Mouse (Mus musculus): Measurements from ENCODE around the gene Sf3b3. TPM values are rescaled to one million over a fixed set of nuclear protein-coding genes. Genes with fewer than 3 reads are reported as not detected.
"Not testable (repeated sequence)": the region's sequence is repeated elsewhere in the genome, so short reads cannot be mapped to it uniquely, and the experiment has no call there.

Sf3b3 gene
- polyA plus RNA-seq, 1 experiment from 2014 or later, result 133 TPM

GRCm38 (mm10) chr8:110797086-110797485 lies 49.5 kb downstream of the Sf3b3 start:
- H3K27ac ChIP-seq, result no peak overlapping the region
- no peak overlapping the region for H3K4me2 ChIP-seq (replicated peaks)
- H3K4me3 ChIP-seq (replicated peaks), result no peak overlapping the region
- no peaks in the 10 kb centered on the region for H3K27me3 ChIP-seq
- H3K9me3 ChIP-seq, result no peaks in the 10 kb centered on the region
- no peaks in the 10 kb centered on the region for H3K36me3 ChIP-seq
- WGBS, result 93% methylated on average over 8 of the region's 8 CpGs
- H3K4me1 ChIP-seq (replicated peaks), result no peaks in the 10 kb centered on the region
- H3K9ac ChIP-seq (replicated peaks), result no peak overlapping the region
- ATAC-seq, result no peak

DNA sequence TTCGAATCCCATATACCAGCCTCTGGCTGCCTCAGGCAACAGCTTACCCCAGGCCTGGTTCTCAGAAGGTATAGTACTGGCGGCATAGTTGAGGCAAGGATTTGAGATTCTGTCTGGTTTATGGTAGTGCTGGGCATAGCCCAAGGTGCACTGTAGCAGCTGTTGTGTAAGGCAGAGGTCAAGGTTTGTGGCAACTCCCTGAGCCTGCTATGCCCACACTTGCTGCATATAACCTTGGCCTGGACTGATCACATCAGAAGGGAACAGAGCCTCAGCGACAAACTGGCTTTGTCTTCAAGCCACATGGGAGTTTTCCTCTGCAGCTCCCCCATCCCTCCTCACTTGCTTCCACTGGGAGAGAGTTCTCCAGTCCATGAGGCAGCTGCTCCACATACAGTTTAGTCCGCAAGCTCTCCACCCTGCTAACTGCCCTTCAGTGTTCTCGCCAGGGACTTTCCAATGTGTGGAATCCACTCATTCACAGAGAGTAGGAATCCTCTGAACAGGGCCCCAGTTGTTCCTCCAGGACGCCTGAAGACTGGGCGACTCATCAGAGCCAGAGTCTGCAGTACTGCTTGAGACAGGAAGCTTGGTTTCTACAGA lies 52.1 kb downstream of the Sf3b3 start:
- Histone ChIP-seq H3K4me3 (replicated peaks) (no peak overlapping the region), H3K36me3 (no peaks in the 10 kb centered on the region), H3K9ac (replicated peaks) (no peak overlapping the region), H3K9me3 (no peaks in the 10 kb centered on the region), H3K27me3 (no peaks in the 10 kb centered on the region), H3K27ac (no peak overlapping the region), H3K4me2 (replicated peaks) (no peak overlapping the region), H3K4me1 (replicated peaks) (no peaks in the 10 kb centered on the region)
- no peak for ATAC-seq
- 91% methylated on average over 7 of the region's 7 CpGs for WGBS

- Histone ChIP-seq H3K4me2 (replicated peaks) (no peak overlapping the region), H3K9ac (replicated peaks) (no peak overlapping the region), H3K36me3 (no peaks in the 10 kb centered on the region), H3K4me1 (replicated peaks) (no peaks in the 10 kb centered on the region), H3K4me3 (replicated peaks) (no peak overlapping the region), H3K27me3 (no peaks in the 10 kb centered on the region), H3K9me3 (no peaks in the 10 kb centered on the region), H3K27ac (no peak overlapping the region)
- WGBS, result 98% methylated on average over 9 of the region's 9 CpGs
- ATAC-seq, result no peak
These were observed 52.7 kb downstream of the Sf3b3 start for GRCm38 (mm10) chr8:110793936-110794335.

GRCm38 (mm10) chr8:110793511-110793910 lies 53.1 kb downstream of the Sf3b3 start:
- Histone ChIP-seq H3K27ac (no peak overlapping the region), H3K9me3 (no peaks in the 10 kb centered on the region), H3K9ac (replicated peaks) (no peak overlapping the region), H3K27me3 (no peaks in the 10 kb centered on the region), H3K4me2 (replicated peaks) (no peak overlapping the region), H3K36me3 (no peaks in the 10 kb centered on the region), H3K4me3 (replicated peaks) (no peak overlapping the region), H3K4me1 (replicated peaks) (no peaks in the 10 kb centered on the region)
- ATAC-seq, result no peak
- 77% methylated on average over 9 of the region's 9 CpGs for whole genome bisulfite sequencing

DNA sequence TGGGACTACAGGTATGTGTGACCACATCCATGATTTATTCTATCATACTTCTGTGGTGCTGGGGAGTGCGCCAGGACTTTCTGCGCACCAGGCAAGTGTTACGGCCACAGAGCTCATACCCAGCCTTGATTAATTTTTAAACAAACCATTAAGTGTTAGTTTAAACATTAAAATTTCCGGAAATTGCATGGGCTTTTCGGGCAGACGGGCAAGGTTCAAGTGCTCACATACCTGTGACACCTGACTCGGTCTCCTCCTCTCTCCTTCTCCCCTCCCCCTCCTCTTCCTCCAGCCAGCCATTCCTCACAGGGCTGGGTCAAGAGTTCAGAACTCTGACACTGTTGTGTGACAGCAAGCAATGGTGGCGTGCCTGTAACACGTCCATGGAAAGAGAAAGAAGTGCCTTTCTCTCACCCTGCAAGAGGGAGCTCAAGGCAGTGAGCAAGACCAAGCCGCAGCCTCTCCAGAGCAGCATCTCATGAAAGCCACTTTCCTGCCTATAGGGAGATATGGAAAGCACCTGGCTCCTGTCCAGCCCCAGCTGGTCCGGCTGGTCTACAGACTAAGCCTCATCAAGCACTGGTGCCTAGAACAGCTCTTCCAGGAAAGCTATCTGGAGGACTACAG lies 53.9 kb downstream of the Sf3b3 start:
- Histone ChIP-seq H3K4me1 (replicated peaks) (no peaks in the 10 kb centered on the region), H3K27ac (no peak overlapping the region), H3K9ac (replicated peaks) (no peak overlapping the region), H3K27me3 (no peaks in the 10 kb centered on the region), H3K4me2 (replicated peaks) (no peak overlapping the region), H3K4me3 (replicated peaks) (no peak overlapping the region), H3K36me3 (no peaks in the 10 kb centered on the region), H3K9me3 (no peaks in the 10 kb centered on the region)
- ATAC-seq, result no peak
- 84% methylated on average over 11 of the region's 11 CpGs for WGBS

DNA sequence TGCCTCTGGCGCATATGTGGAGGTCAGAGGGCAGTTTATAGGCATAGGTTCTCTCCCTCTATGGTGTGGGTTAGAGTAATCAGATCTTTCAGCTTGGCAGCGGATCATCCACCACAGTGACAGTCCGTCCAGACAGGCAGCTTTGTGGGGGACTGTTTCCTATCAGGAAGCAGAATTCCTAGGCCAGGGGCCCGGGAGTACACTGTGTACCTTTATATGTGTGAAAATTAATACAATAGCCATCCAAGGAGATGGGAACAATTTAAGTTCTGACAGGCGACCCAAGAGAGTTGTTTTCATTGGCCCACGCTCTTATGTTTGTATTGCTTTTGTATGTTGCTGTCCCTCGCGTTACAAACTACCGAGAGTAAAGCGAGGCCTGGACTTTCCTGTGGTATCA lies 55.4 kb downstream of the Sf3b3 start:
- no peak overlapping the region for H3K27ac ChIP-seq
- no peaks in the 10 kb centered on the region for H3K4me1 ChIP-seq (replicated peaks)
- ATAC-seq, result no peak
- 82% methylated on average over 10 of the region's 10 CpGs for WGBS
- H3K4me3 ChIP-seq (replicated peaks), result no peak overlapping the region
- H3K36me3 ChIP-seq, result no peaks in the 10 kb centered on the region
- no peaks in the 10 kb centered on the region for H3K27me3 ChIP-seq
- H3K4me2 ChIP-seq (replicated peaks), result no peak overlapping the region
- H3K9ac ChIP-seq (replicated peaks), result no peak overlapping the region
- H3K9me3 ChIP-seq, result no peaks in the 10 kb centered on the region

DNA sequence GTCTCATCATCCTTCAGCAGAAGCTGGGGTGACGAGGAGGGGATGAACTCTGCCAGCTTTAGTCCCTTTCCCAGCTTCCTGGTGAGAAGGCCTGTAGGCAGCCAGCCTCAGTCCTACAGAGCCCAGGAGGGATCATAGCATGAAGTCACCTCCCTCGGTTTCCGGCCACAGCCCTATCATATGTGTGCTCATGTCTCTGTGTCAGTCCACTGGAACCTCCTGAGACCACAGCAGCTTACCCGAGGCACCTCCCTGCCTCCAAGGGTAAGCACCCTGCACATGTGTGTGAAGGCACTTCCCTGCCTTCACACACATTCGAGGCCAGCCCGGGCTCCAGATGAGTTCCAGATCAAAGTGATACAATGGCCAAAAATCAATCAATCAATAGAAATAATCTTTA lies 56.3 kb downstream of the Sf3b3 start:
- 76% methylated on average over 6 of the region's 6 CpGs for WGBS
- ATAC-seq, result no peak
- H3K27me3 ChIP-seq, result no peaks in the 10 kb centered on the region
- no peaks in the 10 kb centered on the region for H3K4me1 ChIP-seq (replicated peaks)
- no peak overlapping the region for H3K9ac ChIP-seq (replicated peaks)
- no peaks in the 10 kb centered on the region for H3K36me3 ChIP-seq
- no peaks in the 10 kb centered on the region for H3K9me3 ChIP-seq
- no peak overlapping the region for H3K27ac ChIP-seq
- H3K4me3 ChIP-seq (replicated peaks), result no peak overlapping the region
- no peak overlapping the region for H3K4me2 ChIP-seq (replicated peaks)

GRCm38 (mm10) chr8:110789571-110789970 lies 57.0 kb downstream of the Sf3b3 start:
- Histone ChIP-seq H3K9me3 (no peaks in the 10 kb centered on the region), H3K27me3 (no peaks in the 10 kb centered on the region), H3K36me3 (no peaks in the 10 kb centered on the region), H3K9ac (replicated peaks) (no peak overlapping the region), H3K4me2 (replicated peaks) (no peak overlapping the region), H3K4me3 (replicated peaks) (no peak overlapping the region), H3K27ac (no peak overlapping the region), H3K4me1 (replicated peaks) (no peaks in the 10 kb centered on the region)
- ATAC-seq, result no peak
- WGBS, result 56% methylated on average over 12 of the region's 12 CpGs

DNA sequence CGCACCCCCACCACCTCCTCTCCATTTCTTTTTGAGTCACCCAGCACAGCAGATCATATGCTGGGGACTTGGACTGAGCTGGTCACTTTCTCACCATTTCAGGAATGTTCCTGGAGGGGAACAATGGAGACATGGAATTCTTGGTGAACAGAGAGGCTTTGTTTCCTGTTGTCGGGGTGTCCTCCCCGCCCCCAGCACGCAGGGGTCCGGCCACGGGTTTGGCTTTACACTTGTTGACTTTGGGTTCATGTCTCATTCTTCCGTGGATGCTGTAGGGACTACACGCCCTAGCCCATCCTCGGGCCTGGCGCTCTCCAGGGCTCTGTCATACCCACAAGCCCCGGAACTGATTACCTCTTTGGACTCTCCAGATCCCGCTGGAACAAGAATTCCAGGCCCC lies 57.6 kb downstream of the Sf3b3 start:
- H3K36me3 ChIP-seq, result no peaks in the 10 kb centered on the region
- no peak overlapping the region for H3K4me2 ChIP-seq (replicated peaks)
- 66% methylated on average over 12 of the region's 12 CpGs for WGBS
- H3K27ac ChIP-seq, result no peak overlapping the region
- ATAC-seq, result no peak
- no peak overlapping the region for H3K4me3 ChIP-seq (replicated peaks)
- no peaks in the 10 kb centered on the region for H3K9me3 ChIP-seq
- H3K9ac ChIP-seq (replicated peaks), result no peak overlapping the region
- no peaks in the 10 kb centered on the region for H3K4me1 ChIP-seq (replicated peaks)
- no peaks in the 10 kb centered on the region for H3K27me3 ChIP-seq

DNA sequence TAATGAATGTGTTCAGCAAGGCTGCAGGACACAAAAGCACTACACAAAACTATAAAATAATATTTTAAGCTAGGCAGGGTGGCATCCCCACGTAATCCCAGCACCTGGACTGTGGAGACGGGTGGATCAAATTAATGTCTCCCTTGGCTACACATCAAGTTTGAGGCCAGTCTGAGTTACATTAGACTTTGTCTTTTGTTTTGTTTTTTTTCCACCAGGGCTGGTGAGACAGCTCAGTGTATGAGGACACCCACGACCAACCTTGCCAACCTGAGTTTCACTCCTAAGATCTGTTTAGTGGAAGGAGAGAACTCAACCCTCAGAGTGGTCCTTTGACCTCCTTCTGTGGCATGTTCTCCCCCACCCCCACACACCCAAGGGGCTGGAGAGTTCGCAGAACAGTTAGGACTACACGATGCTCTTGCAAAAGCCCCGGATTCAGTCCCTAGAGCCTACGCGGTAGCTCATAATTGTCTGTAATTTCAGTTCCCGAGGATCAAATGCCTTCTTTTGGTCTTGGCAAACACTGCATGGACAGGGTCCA lies 59.1 kb downstream of the Sf3b3 start:
- H3K9ac ChIP-seq (replicated peaks), result no peak overlapping the region
- no peak overlapping the region for H3K27ac ChIP-seq
- H3K36me3 ChIP-seq, result no peaks in the 10 kb centered on the region
- 89% methylated on average over 9 of the region's 9 CpGs for WGBS
- no peak for ATAC-seq
- no peak overlapping the region for H3K4me2 ChIP-seq (replicated peaks)
- H3K9me3 ChIP-seq, result no peaks in the 10 kb centered on the region
- H3K27me3 ChIP-seq, result no peaks in the 10 kb centered on the region
- H3K4me3 ChIP-seq (replicated peaks), result no peak overlapping the region
- no peaks in the 10 kb centered on the region for H3K4me1 ChIP-seq (replicated peaks)

DNA sequence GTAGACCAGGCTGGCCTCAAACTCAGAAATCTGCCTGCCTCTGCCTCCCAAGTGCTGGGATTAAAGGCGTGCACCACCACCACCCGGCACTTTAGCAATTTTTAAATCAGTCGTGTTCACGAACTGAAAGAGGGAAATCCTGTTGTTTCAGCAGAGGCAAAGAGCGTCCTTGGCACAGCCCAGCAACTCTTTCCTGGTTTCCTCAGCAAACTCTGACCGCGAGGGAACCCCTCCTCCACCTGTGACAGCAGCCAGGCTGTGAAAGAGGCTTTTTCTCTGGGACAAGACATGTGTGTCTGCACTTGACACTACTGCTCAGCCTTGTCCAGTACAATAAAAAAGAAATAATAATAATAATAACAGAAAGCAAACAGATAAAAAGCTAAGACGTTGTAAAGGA lies 59.7 kb downstream of the Sf3b3 start:
- 90% methylated on average over 8 of the region's 8 CpGs for WGBS
- Histone ChIP-seq H3K27ac (no peak overlapping the region), H3K4me1 (replicated peaks) (no peaks in the 10 kb centered on the region), H3K27me3 (no peaks in the 10 kb centered on the region), H3K4me2 (replicated peaks) (no peak overlapping the region), H3K4me3 (replicated peaks) (no peak overlapping the region), H3K36me3 (no peaks in the 10 kb centered on the region), H3K9ac (replicated peaks) (no peak overlapping the region), H3K9me3 (no peaks in the 10 kb centered on the region)
- no peak for ATAC-seq

- H3K27ac ChIP-seq; H3K36me3 ChIP-seq; H3K4me2 ChIP-seq (replicated peaks); H3K4me3 ChIP-seq (replicated peaks); ATAC-seq; H3K27me3 ChIP-seq; H3K9me3 ChIP-seq; H3K9ac ChIP-seq (replicated peaks); H3K4me1 ChIP-seq (replicated peaks): not testable (repeated sequence)
- WGBS, result 83% methylated on average over 7 of the region's 7 CpGs
These were observed 60.1 kb downstream of the Sf3b3 start for GRCm38 (mm10) chr8:110786501-110786900.

DNA sequence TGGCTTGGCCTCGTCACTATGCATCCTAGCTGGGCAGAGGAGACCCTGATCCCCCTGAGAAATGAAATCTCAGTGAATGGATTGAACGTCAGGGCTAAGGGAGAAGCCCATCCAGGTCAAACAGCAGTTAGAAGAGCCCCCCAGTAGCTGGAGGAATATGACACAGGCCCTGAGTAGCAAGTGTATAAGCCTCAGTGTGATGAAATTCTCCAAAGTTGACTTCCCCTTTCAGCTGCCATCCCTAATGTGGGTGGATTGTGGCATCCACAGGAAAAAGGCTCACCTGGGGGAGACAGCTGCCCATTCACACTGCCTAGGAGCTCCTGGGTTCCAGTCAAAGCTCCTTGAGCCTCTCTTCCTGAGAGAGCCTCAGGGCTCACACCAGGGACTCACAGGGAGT lies 61.2 kb downstream of the Sf3b3 start:
- 70% methylated on average over 2 of the region's 2 CpGs for WGBS

More for the DNA sequence above, 61.2 kb downstream of the Sf3b3 start:
- Histone ChIP-seq H3K36me3 (no peaks in the 10 kb centered on the region), H3K27me3 (no peaks in the 10 kb centered on the region), H3K27ac (no peak overlapping the region), H3K9me3 (no peaks in the 10 kb centered on the region), H3K9ac (replicated peaks) (no peak overlapping the region), H3K4me1 (replicated peaks) (no peaks in the 10 kb centered on the region), H3K4me3 (replicated peaks) (no peak overlapping the region), H3K4me2 (replicated peaks) (no peak overlapping the region)
- no peak for ATAC-seq
